Mouse (Mus musculus) CH12.LX (cell line): ENCODE measurements around the gene Lpin2. TPM values are rescaled to one million over a fixed set of nuclear protein-coding genes. Genes with fewer than 3 reads are reported as not detected.
A peak's percentile ranks its signal among the peaks of the same experiment; 100 is the strongest.

Experiments used
- DNase-seq: peaks from one replicate; pipeline ENCODE4 v3.0.0-alpha.2; 2013; ENCODE audit errors: extremely low read depth
- H3K27ac ChIP-seq: 2 replicates; pipeline ENCODE4 v1.5.1; 2012; ENCODE audit warnings: low read depth, mild to moderate bottlenecking, control low read depth, moderate library complexity; ENCODE audit not compliant: insufficient read depth
- H3K27me3 ChIP-seq: replicated peaks from 2 replicates; pipeline ENCODE3; 2012; ENCODE audit warnings: inconsistent platforms
- H3K36me3 ChIP-seq, 2 experiments: replicated peaks in 1 of 2; 2 replicates each; pipeline versions ENCODE3 to v1.6.1; 2012; ENCODE audit warnings: inconsistent platforms in 1 of 2, low read length in 1 of 2, mild to moderate bottlenecking in 1 of 2, mixed read lengths in 1 of 2, moderate library complexity in 1 of 2; ENCODE audit not compliant: control insufficient read depth in 1 of 2, insufficient read depth in 1 of 2
- H3K4me1 ChIP-seq, 2 experiments: 2 replicates each; pipeline ENCODE4 v1.6.1; 2012; ENCODE audit warnings: inconsistent platforms in 1 of 2, moderate library complexity in 1 of 2; ENCODE audit not compliant: insufficient read depth in 2 of 2, control insufficient read depth in 1 of 2
- H3K4me2 ChIP-seq: 2 replicates; pipeline ENCODE4 v1.6.1; 2012; ENCODE audit warnings: low read depth, mild to moderate bottlenecking, control low read depth; ENCODE audit not compliant: poor library complexity, insufficient read depth, severe bottlenecking
- H3K4me3 ChIP-seq, 3 experiments: fragments of 150-350 bp in 1 of 3; sonication (generic) in 1 of 3; replicated peaks in 1 of 3; 2 replicates each; pipeline versions ENCODE3 to v1.5.1; 2011 to 2012; ENCODE audit warnings: low read depth in 2 of 3, low read length in 2 of 3, mild to moderate bottlenecking in 2 of 3, moderate library complexity in 2 of 3, control low read depth in 1 of 3, improper control_type of control experiment in 1 of 3, inconsistent platforms in 1 of 3, mixed read lengths in 1 of 3; ENCODE audit not compliant: poor library complexity in 1 of 3
- H3K79me2 ChIP-seq: replicated peaks from 2 replicates; pipeline ENCODE4 v1.6.1; 2012; ENCODE audit warnings: mild to moderate bottlenecking, moderate library complexity; ENCODE audit not compliant: control insufficient read depth, poor library complexity, insufficient read depth, severe bottlenecking; ENCODE audit errors: extremely low read depth
- H3K9ac ChIP-seq: 2 replicates; pipeline ENCODE4 v1.6.1; 2012; ENCODE audit warnings: low read depth, mild to moderate bottlenecking, control low read depth, moderate library complexity; ENCODE audit not compliant: insufficient read depth
- H3K9me3 ChIP-seq: replicated peaks from 2 replicates; pipeline ENCODE3; 2012; ENCODE audit warnings: low read length, inconsistent platforms, mixed read lengths
- CHD1 ChIP-seq: IDR thresholded peaks from 2 replicates; pipeline ENCODE4 v1.6.1; 2012; ENCODE audit warnings: low read depth, low read length, improper control_type of control experiment, inconsistent platforms
- EP300 ChIP-seq: IDR thresholded peaks from 2 replicates; pipeline ENCODE4 v1.6.1; 2011; ENCODE audit warnings: low read length, improper control_type of control experiment
- HCFC1 ChIP-seq: IDR thresholded peaks from 2 replicates; pipeline ENCODE4 v1.6.1; 2012; ENCODE audit warnings: low read depth, mild to moderate bottlenecking, inconsistent platforms, low read length, improper control_type of control experiment
- JUN ChIP-seq: IDR thresholded peaks from 2 replicates; pipeline ENCODE4 v1.6.1; 2011; ENCODE audit warnings: low read depth, mild to moderate bottlenecking, low read length, improper control_type of control experiment, moderate library complexity; ENCODE audit not compliant: insufficient read depth
- JUND ChIP-seq: conservative IDR thresholded peaks from 2 replicates; pipeline ENCODE4 v1.6.1; 2011; ENCODE audit warnings: low read depth, low read length, improper control_type of control experiment
- MAZ ChIP-seq: IDR thresholded peaks from 2 replicates; pipeline ENCODE4 v1.6.1; 2012; ENCODE audit warnings: low read depth, mild to moderate bottlenecking, inconsistent platforms, low read length, improper control_type of control experiment, moderate library complexity
- MEF2A ChIP-seq: IDR thresholded peaks from 2 replicates; pipeline ENCODE4 v1.6.1; 2014; ENCODE audit warnings: low read depth, mild to moderate bottlenecking, inconsistent platforms, low read length, improper control_type of control experiment, borderline replicate concordance
- MXI1 ChIP-seq: IDR thresholded peaks from 2 replicates; pipeline ENCODE4 v1.6.1; 2011; ENCODE audit warnings: mild to moderate bottlenecking, low read depth, low read length, improper control_type of control experiment
- MYC ChIP-seq: IDR thresholded peaks from 2 replicates; pipeline ENCODE4 v1.6.1; 2011; ENCODE audit warnings: low read depth, mild to moderate bottlenecking, improper control_type of control experiment, low read length
- NRF1 ChIP-seq: IDR thresholded peaks from 2 replicates; pipeline ENCODE4 v1.6.1; 2014; ENCODE audit warnings: low read depth, mild to moderate bottlenecking, inconsistent platforms, low read length, improper control_type of control experiment, moderate library complexity
- RAD21 ChIP-seq: IDR thresholded peaks from 2 replicates; pipeline ENCODE4 v1.6.1; 2011; ENCODE audit warnings: low read depth, mild to moderate bottlenecking, low read length, improper control_type of control experiment, moderate library complexity
- SMC3 ChIP-seq: IDR thresholded peaks from 2 replicates; pipeline ENCODE4 v1.6.1; 2011; ENCODE audit warnings: low read depth, low read length, improper control_type of control experiment
- USF2 ChIP-seq: conservative IDR thresholded peaks from 2 replicates; pipeline ENCODE4 v1.6.1; 2011; ENCODE audit warnings: low read depth, low read length, improper control_type of control experiment
- ZC3H11A ChIP-seq: IDR thresholded peaks from 2 replicates; pipeline ENCODE4 v1.6.1; 2012; ENCODE audit warnings: low read depth, mild to moderate bottlenecking, inconsistent platforms, low read length, improper control_type of control experiment
- ZMIZ1 ChIP-seq: IDR thresholded peaks from 2 replicates; pipeline ENCODE4 v1.6.1; 2012; ENCODE audit warnings: low read depth, mild to moderate bottlenecking, inconsistent platforms, low read length, improper control_type of control experiment
- ZNF384 ChIP-seq: IDR thresholded peaks from 2 replicates; pipeline ENCODE4 v1.6.1; 2012; ENCODE audit warnings: low read depth, low read length, improper control_type of control experiment, inconsistent platforms
- dilution Hi-C: fragments of 300-500 bp; cut with MboI; formaldehyde crosslinking; loops from 2 replicates; pipeline ENCODE4 v1.14.3; 2020; ENCODE audit warnings: low sequenced_read_pairs; ENCODE audit not compliant: extremely low pct_unique_long_range_greater_than_20kb, extremely low pct_ligation_motif_present
- in situ Hi-C: fragments of 300-500 bp; cut with MboI; formaldehyde crosslinking; loops from 3 replicates; pipeline ENCODE4 v1.14.3; 2019; ENCODE audit warnings: low sequenced_read_pairs, low pct_ligation_motif_present, low pct_unique_long_range_greater_than_20kb, mixed read lengths
- polyA plus RNA-seq: library from polyadenylated mRNA; unstranded; fragments of >175 nt; gene quantifications from 2 replicates; pipeline ENCODE4 v1.2.1, GENCODE M21; 2012; ENCODE audit warnings: low read depth; ENCODE audit not compliant: insufficient read length
- total RNA-seq, 2 experiments: library from RNA; depleted of rRNA; stranded (reverse); fragments of 300-350 nt in 1 of 2; fragments of >200 nt in 1 of 2; gene quantifications; 2 replicates each; pipeline ENCODE4 v1.2.3; 2012 to 2014

Lpin2 gene
- total and polyA plus RNA-seq, 3 experiments, result 25.4 to 31.4 (median 28.1) TPM

GRCm38 (mm10) chr17:71191651-71192419 lies 9.5 kb downstream of the Lpin2 start (continued):
- TF ChIP-seq MYC (no peak), EP300 (peak; percentile 55; the same call in 1 of the 2 replicates), ZNF384 (no peak), CHD1 (no peak), ZMIZ1 (no peak)

GRCm38 (mm10) chr17:71193019-71193418 lies 10.7 kb downstream of the Lpin2 start:
- Histone ChIP-seq H3K27ac (no peak overlapping the region), H3K4me3 (no peak overlapping the region), H3K79me2 (peaks cover 48% of the 10 kb centered on the region), H3K4me2 (no peak overlapping the region)
- dilution Hi-C loops, result no loop called here
- no peak for DNase-seq
- in situ Hi-C loops, result no loop called here
- no peak for TF ChIP-seq MXI1
- TF ChIP-seq EP300, result peak; percentile 4; the same call in 1 of the 2 replicates
- TF ChIP-seq, all 38 proteins: peak for 1
- Histone ChIP-seq H3K9ac (no peak overlapping the region), H3K9me3 (no peaks in the 10 kb centered on the region), H3K36me3 (peaks cover 0 to 3% of the 10 kb centered on the region in 2 experiments), H3K27me3 (no peaks in the 10 kb centered on the region), H3K4me1 (peaks cover 15 to 80% of the 10 kb centered on the region in 2 experiments)

- Histone ChIP-seq H3K4me3 (no peak overlapping the region), H3K79me2 (peaks cover 48% of the 10 kb centered on the region)
- dilution Hi-C loops, result no loop called here
- TF ChIP-seq CHD1, result no peak
- no peak for TF ChIP-seq NRF1
- TF ChIP-seq MAZ, result no peak
- TF ChIP-seq JUN, result peak; percentile 6; the same call in 1 of the 2 replicates
- TF ChIP-seq ZC3H11A, result no peak
- TF ChIP-seq ZMIZ1, result no peak
- no peak for TF ChIP-seq USF2
- no peak for TF ChIP-seq RAD21
- no peak for TF ChIP-seq MYC
- 0 out of 2 replicates have a peak, but pooled peaks have one; percentile 30 for TF ChIP-seq JUND
- TF ChIP-seq SMC3, result no peak
- TF ChIP-seq HCFC1, result no peak
- no peak for TF ChIP-seq MEF2A
- TF ChIP-seq, all 38 proteins: peak for 2
- no peaks in the 10 kb centered on the region for H3K27me3 ChIP-seq
- DNase-seq, result no peak
- H3K27ac ChIP-seq, result no peak overlapping the region
- peaks cover 14 to 80% of the 10 kb centered on the region in 2 experiments for H3K4me1 ChIP-seq
- no peaks in the 10 kb centered on the region for H3K9me3 ChIP-seq
- no peak overlapping the region for H3K4me2 ChIP-seq
- peaks cover 0 to 5% of the 10 kb centered on the region in 2 experiments for H3K36me3 ChIP-seq
- in situ Hi-C loops, result no loop called here
- H3K9ac ChIP-seq, result no peak overlapping the region
Observed at GRCm38 (mm10) chr17:71193485-71193884, 11.1 kb downstream of the Lpin2 start.
